Mouse (Mus musculus): ENCODE results near the gene Mfsd4a.
A peak's percentile ranks its signal among the peaks of the same experiment; 100 is the strongest.

Gene Mfsd4a

DNA sequence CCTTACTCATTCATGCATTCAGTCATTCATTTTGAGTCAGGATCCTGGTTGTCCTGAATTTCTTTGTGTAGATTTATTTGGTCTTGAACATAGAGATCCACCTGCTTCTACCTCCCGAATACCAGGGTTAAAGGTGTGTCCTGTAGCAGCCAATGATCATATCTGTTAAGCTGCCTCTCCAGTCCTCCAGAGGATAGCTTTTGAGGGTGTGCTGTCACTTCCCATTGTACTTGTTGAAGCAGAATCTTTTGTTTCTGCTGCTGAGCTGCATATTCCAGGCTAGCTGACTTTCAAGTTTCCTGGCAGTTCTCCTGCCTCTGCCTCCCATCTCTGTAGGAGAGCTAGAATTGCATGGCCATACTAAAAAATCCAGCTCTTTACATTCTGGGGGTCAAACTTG is 51.2 kb downstream of the Mfsd4a start:
- no peak for DNase-seq (ENCODE audit: extremely low read depth, low read depth)

DNA sequence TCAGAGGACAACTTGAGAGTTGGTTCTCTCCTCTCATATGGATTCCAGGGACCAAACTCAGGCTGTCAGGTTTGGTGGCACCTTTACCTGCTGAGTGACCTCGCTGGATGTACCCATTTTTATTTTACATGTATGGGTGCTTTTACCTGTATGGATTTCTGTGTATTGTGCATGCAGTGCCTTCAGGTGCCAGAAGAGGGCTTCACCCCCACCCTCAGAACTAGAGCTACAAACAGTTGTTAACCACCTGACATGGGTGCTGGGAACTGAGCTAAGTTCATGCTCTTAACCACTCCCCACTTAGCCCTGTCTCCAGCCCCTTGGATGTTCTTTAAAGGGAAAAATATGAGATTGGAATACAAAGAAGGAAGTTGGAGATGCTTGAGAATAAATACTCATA is 53.1 kb downstream of the Mfsd4a start:
- no peak for DNase-seq (ENCODE audit: extremely low read depth, low read depth)

DNA sequence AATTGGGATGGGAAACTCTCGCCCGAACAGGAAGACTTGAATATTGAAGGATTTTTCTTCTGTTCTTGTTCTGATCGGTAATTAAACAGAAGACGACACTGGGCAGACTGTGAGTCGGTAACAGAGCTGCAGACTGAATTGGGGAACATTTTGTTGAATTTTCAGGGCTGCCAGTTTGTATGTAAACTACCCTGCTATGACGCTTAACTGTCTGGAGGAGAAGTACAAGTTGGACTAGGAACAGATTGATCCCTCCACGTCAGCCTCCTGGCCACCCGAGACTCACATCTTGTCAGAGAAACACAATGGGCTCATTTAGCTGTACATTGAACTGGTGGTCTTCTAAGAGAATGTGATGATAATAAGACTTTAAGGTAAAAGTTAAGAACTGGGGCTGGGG is 55.0 kb downstream of the Mfsd4a start:
- no peak for DNase-seq (ENCODE audit: extremely low read depth, low read depth)

DNA sequence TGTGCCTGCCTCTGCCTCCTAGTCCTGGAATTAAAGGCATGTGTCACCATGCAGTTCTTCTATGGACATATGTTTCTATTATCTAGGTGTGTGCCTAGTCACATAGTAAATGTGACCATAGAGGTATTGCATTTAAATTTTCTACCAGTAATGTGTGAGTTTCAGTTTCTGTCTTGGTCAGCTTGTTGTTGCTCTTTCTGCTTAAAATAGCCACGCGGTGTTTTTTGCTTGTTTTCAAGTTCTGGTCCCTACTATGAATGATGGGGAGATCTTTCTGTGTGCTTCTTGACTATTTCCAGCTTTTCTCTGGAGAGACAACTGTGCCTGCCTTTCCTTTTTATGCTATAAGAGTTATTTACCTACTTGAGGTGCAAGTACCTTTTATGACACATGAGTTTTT is 56.1 kb downstream of the Mfsd4a start:
- DNase-seq (ENCODE audit: extremely low read depth, low read depth): no peak

DNA sequence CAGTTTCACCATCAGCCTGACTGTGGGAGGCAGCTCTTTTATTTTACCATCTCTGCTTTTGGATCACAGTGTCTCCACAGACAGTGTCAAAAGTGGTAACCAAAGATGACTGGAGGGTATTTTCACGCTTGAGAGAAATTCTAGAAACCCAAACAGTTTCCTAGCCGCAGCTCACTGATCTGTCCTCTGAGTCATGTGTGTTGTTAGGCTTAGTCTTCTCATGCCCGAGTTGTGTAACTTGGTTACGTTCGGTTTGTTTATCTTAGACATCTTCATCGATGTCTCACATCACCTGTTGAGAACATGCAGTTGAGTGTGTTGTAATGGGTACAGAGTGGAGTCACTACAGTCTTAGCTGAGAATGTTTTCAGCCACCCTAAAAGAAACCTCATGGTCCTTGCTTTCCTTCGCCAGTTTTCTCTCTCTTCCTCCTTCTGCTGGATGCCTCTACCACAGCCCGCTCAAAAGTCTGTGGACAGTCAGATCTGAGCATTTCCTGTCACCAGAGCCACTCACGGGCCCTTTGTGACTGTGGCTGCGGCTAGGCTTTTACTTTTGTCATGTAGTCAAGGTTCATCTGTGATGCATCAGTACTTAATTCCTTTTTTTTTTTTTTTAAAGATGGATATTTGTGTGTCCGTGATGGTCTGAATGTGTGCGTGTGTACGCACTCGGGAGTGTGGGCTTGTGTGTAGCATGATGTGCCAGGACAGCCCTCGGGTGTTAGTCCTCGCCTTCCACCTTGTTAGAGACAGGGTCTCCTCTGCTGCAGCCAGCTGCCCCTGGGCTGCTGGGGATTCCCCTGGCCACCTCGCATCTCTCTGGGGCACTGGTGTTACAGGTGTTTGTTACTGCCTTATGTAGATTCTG is 57.0 kb downstream of the Mfsd4a start:
- no peak for DNase-seq (ENCODE audit: extremely low read depth, low read depth)

DNA sequence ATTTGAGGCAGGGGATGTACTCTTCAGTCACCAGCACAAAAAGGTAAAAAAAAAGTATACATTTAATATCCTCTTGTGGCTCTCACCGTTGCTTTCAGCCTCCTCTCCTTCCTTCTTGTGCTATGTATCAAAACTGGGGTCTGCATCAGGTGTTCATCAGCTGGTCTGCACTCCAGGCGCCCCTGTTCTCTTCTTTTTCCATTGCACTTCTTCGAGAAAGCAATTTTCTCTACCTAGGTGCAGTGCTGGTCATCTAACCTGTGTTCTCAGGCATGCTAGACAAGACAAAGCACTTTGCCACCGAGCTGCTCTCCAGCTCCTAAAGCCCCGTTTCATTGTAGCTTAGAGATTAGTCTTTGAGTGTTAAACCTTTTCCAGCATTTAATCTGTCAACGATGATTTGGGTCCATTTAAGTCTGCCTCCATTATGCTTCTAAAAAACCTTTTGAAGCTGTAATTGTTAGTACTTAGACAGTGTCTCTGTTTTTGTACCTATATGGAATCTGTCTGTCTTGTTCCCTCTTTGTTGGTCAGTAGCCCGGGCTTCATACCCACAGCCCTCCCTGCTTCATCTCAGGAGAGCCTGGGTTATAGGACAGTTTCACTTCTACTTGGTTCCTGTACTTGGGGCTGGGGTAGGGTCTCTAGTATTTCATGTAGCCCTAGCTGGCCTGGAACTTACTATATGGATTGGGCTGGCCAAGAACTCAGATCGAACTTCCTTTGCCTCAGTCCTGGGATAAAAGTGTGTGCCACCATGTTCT is 58.8 kb downstream of the Mfsd4a start:
- no peak for DNase-seq (ENCODE audit: extremely low read depth, low read depth)

DNA sequence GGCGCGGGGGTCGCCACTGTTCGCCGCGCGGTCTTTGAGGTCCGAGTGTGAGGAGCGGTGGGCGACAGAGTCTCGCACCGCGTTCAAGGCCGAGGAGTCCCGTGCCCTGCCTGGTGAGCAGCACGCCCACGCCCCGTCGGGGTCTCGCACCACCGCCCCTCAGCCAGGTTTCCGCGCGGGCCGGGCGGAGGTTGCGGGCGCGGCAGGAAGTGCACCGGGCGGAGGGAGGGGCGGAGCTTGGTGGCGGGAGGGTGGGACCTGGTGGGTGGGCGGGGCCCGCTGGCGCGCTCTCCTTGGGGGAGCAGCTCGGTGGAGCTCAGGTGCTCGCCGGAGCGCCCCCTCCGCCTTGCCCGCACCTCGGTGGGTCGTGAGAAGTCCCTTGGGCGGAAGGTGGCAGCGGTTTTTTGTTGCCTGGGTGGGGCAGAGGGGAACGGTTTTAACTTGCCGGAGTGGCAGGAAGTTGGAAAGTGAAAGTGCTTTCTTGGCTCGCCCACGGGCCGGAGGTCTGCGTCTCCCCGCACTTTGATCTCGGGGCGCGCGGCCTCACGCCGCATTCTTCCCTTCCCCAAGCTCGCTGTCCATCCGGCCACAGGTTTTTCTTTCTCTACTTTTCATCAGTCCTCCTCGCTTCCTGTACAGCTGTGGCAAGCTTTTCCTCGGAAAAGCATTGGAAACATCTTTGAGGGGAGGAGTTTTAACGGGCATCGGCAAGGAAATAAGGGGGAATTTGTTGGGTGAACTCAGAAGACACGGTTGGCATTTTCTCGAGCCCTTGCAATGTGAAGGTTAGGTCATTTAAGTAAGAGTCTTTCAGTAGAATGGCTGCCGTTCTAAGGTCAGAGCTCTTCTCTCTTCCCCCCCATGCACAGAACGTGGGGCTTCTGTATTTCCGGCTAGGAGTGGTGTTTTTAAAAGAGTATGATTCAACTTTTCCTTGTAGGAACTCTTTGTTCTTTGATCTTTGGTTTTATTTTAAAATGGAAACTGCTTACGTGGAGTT is 59.7 kb downstream of the Mfsd4a start:
- DNase-seq (ENCODE audit: extremely low read depth, low read depth): peak; percentile 56

DNA sequence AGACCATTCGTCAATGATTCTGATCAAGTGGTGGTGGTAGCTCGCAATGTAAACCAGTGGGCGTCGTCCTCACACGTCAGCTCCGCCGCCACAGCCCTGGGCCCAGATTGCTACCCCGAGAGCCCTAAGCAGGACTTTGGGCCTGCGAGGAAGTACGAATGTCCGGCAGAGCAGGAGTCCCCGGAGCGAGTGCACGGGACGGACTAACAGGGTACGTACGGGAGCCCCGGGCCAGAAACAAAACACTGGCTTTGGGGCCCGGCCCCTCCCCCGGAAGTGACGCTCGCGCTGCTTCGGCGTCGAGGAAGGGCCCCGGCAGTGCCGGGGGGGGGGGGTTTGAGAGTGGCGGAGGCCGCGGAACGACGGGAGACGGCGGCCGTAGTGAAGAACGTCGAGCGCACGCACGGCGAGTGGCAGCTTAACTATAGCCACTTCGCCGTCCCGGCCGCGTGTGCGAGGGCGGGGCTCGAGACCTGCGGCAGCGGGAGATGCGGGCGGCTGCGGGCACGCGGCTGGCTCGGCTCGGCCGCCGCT is 60.5 kb downstream of the Mfsd4a start, which contains the start of gene Elk4:
Elk4 (plus strand) TSS at position 326 of the 534 bp plus-strand sequence.
- peak; percentile 68 for DNase-seq (ENCODE audit: extremely low read depth, low read depth)

DNA sequence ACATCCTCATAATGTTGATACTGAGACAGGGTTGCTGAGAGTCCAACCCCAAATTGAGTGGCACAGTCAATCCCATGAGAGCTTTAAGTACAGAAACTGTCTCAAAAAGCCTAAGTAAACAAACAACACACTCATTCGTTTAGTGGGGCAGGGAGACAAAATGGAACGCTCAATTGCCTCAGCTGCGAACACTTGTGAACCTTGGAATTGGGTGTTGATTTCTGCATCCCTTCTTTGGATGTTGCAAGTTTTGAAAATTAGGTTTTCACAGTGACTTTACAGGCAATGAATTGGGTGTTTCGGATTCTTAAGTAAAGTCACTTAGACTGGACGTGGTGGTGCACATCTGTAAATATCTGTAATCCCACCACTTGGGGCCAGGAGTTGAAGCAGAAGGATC is 61.1 kb downstream of the Mfsd4a start:
- DNase-seq (ENCODE audit: extremely low read depth, low read depth): no peak

DNA sequence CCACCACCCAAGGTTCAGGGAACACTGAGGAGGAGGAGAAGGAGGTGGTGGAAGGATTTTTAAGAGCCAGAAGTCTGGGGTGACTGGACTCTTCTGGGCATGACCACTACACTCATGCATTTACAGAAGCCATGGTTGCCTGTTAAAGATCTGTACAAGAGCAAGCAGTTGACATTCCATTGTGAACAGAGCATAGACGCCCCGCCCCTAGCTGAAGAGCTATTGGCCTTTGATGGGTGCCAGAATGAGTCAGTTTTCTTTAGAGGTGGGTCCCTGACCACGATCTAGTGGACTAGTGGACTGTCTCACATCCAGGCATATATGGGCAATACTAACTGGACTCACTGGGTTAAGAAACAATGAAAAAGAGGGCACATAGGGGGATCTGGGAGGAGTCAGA is 61.8 kb downstream of the Mfsd4a start:
- DNase-seq (ENCODE audit: extremely low read depth, low read depth): no peak

DNA sequence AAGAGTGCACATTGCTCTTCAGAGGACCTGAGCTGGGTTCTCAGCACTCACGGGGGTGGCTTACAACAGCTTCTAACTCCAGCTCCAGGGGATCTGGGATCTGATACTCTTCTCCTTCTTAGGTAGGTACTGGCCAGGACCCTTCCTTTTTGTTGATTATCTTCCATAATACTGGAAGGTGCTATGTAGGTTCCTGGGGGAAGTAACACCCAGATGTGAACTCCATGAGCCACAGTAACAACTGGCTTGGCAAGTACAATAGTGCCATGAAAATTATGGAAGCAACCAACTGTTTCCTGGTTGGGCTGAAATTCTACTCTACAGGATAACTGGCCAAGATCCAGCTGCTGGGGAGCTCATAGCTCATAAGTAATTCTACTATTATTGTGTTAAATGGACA is 62.4 kb downstream of the Mfsd4a start:
- no peak for DNase-seq (ENCODE audit: extremely low read depth, low read depth)

DNA sequence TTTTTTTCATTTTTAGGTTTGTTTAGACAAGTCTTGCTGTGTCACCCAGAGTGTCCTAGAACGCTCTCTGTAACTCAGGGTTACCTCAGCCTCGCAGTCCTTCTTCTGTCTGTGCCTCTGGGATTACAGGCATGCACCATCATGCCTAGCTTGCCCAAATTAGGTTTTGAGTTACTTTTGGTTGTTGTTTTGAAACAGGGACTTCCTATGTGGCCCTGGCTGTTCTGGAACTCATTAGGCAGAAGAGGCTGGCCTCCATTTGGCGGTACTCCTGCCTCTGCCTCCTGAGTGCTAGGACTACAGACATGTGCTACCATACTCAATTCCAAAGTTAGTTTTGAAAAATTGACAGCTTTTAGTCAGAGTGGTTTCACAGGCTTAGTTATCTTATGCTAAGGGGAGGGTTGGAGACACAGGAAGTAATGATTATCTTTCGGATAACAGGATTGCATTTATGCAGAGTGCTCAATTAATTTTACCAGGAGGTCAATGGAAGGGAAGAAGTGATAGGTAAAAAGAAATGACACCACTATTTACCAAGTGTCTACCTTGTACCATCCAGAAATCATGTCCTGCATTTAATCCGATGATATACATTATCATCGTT is 63.2 kb downstream of the Mfsd4a start:
- DNase-seq (ENCODE audit: extremely low read depth, low read depth): no peak

DNA sequence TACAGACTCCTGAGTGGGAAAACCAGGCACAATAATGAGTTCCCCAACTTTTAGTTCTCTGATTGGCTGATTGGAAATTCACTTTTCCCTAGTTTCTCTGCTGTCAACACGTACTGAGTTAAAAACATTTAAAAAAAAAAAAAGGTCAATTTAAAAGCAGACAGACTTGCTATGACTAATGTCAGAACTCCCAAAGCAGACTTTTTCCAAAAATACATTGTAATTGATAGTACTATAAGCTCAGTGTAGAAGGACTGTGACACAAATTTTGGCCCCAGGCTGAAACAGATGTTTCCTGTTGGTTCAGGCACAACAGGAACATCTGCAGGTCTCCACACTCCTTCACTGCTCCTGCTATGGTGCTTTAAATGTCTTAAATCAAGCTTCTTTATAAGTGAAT is 64.0 kb downstream of the Mfsd4a start:
- no peak for DNase-seq (ENCODE audit: extremely low read depth, low read depth)

DNA sequence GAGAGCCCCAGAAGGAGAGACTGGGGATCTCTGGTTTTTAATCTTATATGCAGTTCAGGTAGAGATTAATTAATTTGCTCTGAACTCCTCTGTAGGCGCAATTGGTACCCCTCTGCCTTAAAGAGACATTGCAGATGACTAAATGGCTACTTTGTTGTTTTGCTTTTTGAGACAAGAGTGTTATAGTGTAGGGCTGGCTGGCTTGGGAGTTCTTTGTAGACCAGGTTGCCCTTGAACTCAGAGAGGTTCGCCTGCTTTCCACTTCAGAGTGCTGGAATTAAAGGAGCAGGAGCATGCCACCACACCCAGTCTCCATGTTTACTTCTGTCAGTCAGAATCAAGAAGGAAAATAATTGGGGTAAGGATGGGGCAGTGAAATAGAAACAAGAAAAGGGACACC is 64.8 kb downstream of the Mfsd4a start:
- no peak for DNase-seq (ENCODE audit: extremely low read depth, low read depth)

DNA sequence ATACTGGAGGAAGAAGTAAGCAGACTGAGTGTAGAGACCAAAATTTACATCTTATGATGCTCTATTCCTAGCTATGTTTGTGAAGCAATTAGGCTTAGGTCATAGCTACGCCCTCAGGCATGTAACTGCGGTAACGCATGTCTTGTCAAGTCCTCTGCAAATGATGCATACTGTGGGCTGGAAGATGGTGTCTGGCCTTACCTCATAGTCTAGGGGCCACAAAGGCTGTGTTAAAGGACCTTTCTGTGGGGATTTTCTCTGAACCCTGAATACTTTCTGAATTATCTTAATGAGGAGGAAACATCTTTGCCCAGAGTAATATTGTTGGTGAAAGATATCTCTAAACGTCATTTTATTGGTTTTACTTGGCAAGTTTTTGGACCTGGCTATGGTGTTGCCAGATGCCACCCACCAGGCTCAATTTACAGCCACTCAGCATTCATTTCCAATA is 66.0 kb downstream of the Mfsd4a start:
- peak; percentile 54 for DNase-seq (ENCODE audit: extremely low read depth, low read depth)

DNA sequence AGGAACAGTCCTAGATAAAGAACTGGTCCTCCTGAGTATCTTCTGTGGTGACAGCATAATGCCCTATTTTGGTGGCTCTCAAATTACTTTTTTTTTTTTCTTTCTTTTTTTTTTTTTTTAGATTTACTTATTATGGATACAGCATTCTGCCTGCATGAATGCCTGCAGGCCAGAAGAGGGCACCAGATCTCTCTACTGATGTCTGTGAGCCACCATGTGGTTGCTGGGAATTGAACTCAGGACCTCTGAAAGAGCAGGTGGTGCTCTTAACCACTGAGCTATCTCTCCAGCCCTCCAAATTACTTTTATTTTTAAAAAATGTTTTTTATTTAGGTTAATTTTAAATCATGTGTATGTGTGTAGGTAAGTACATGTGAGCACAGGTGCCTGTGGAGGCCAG is 67.4 kb downstream of the Mfsd4a start:
- no peak for DNase-seq (ENCODE audit: extremely low read depth, low read depth)

DNA sequence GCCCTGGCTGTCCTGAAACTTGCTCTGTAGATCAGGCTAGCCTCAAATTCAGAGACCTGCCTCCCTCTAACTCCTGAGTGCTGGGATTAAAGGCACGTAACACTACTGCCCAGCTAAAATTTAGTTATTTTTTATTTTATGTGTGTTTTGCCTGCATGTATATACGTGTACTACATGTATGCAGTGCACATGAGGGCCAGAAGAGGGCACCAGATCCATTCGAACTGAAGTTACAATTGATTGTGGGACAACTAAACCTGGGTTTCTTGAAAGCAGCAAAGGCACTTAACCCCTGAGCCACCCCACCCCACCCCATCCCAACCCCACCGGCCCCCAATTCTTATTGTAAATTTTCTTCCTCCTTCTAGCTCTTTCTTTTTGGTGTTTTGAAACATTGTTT is 72.8 kb downstream of the Mfsd4a start:
- DNase-seq (ENCODE audit: extremely low read depth, low read depth): no peak

DNA sequence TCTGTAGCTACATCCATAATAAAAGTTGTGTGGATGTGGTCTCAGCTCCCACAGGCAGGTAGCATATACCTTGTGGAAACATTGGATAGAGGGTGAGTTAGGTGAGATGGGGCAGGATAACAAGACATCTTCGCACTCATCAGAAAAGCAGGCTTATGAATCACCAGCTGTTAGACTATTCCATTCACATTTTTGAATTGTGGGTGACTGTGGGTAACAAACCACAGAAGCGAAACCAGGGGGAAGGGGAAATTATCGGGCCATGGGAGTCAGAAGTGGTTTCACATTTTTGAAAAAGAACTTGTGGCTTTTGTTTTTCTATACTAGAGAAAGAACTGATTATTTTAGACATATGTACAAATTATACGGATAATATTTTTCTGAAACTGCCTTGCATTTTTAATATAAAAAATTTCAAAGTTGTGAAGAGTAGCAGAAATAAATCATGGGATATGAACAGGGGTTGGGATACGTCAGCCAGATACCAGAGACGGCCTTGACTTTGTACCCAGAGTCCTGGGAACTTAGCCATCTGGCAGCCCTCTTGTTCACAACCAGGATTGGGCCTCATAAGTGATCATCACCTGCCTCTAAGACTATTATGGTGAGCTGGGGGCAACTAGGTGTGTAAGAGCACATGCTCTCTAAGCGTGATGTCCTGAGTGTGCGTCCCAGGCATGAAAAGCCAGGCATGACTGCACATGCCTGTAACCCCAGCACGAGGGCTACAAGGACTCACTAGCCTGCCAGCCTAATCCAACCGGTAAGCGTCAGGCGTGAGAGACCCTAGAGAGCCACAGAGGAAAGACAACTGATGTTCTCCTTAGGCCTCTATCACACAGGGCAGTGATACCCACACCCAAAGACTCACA is 74.5 kb downstream of the Mfsd4a start:
- DNase-seq (ENCODE audit: extremely low read depth, low read depth): no peak

DNA sequence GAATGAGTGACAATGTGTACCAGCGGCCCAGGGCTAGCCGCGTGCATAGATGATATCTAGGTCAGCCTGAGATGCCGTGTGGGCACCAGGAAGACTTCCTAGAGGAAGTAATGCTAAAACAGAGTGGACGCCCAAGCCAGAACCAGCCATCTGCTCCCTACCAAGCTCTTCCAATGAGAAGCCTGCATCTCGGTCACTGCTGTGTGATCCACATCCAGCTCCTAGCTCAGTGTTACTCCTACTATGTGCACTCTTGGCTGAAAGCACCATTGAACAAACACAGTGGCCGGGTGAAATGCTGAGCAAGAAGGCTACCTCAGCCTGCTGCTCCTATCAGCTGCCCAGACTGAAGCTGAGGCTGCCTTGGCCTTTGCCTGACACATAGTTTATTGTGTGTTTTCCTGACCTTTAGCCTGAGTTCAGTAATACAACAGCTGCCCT is 75.3 kb downstream of the Mfsd4a start:
- DNase-seq (ENCODE audit: extremely low read depth, low read depth): no peak

Data from MEL-GATA-1-ER (cell line).